Mouse (Mus musculus) forebrain, embryonic 13.5 days (tissue): ENCODE results near the gene Pex12. TPM values are rescaled to one million over a fixed set of nuclear protein-coding genes. Genes with fewer than 3 reads are reported as not detected.
"Not testable (repeated sequence)": the region's sequence is repeated elsewhere in the genome, so short reads cannot be mapped to it uniquely, and the experiment has no call there.

Experiments used
- ATAC-seq: fragments of 200-750 bp; cut with Nextera tagmentation; 2 replicates; pipeline ENCODE4 v1.8.0; 2017
- H3K27ac ChIP-seq: fragments of 300-500 bp; sonication (generic); 2 replicates; pipeline ENCODE4 v1.5.1; 2015; ENCODE audit warnings: inconsistent platforms, mild to moderate bottlenecking, moderate library complexity
- H3K27me3 ChIP-seq: fragments of 300-500 bp; sonication (generic); 2 replicates; pipeline ENCODE4 v1.6.1; 2015; ENCODE audit warnings: mild to moderate bottlenecking, inconsistent platforms
- H3K36me3 ChIP-seq: fragments of 300-500 bp; sonication (generic); 2 replicates; pipeline ENCODE4 v1.6.1; 2015; ENCODE audit warnings: mild to moderate bottlenecking, inconsistent platforms; ENCODE audit not compliant: poor library complexity, severe bottlenecking
- H3K4me1 ChIP-seq: fragments of 300-500 bp; sonication (generic); 2 replicates; pipeline ENCODE4 v1.6.1; 2015; ENCODE audit warnings: inconsistent platforms
- H3K4me2 ChIP-seq: fragments of 300-500 bp; sonication (generic); 2 replicates; pipeline ENCODE4 v1.6.1; 2015; ENCODE audit warnings: inconsistent platforms, mild to moderate bottlenecking, moderate library complexity
- H3K4me3 ChIP-seq: fragments of 300-500 bp; sonication (generic); 2 replicates; pipeline ENCODE4 v1.5.1; 2015; ENCODE audit warnings: mild to moderate bottlenecking, inconsistent platforms
- H3K9ac ChIP-seq: fragments of 300-500 bp; sonication (generic); 2 replicates; pipeline ENCODE4 v1.6.1; 2015; ENCODE audit warnings: mild to moderate bottlenecking, inconsistent platforms
- H3K9me3 ChIP-seq: fragments of 300-500 bp; sonication (generic); replicated peaks from 2 replicates; pipeline ENCODE4 v1.6.1; 2016; ENCODE audit warnings: inconsistent platforms
- WGBS: fragments of 180-500 bp; shearing (Covaris S2); methylation state at CpG from one replicate; pipeline ENCODE4 v1.1.7; 2015; 5-methylcytosine and 5-hydroxymethylcytosine counted together
- polyA plus RNA-seq: library from polyadenylated mRNA; unstranded; fragments of >200 nt; fragmentation: Nextera tagmentation; extraction: Ambion mirVana; gene quantifications from 2 replicates; pipeline ENCODE4 v1.2.1, GENCODE M21; 2015

The Pex12 gene
- polyA plus RNA-seq, 1 experiment from 2014 or later = 18.2 TPM

- H3K9ac ChIP-seq = no peak overlapping the region
- no peaks in the 10 kb centered on the region for H3K9me3 ChIP-seq
- ATAC-seq = no peak
- H3K27me3 ChIP-seq = no peaks in the 10 kb centered on the region
- no peaks in the 10 kb centered on the region for H3K36me3 ChIP-seq
- H3K4me3 ChIP-seq = no peak overlapping the region
- no peak overlapping the region for H3K27ac ChIP-seq
- no peak overlapping the region for H3K4me2 ChIP-seq
- H3K4me1 ChIP-seq = peaks cover 2% of the 10 kb centered on the region; the same call in 1 of the 2 replicates
- 92% methylated on average over 4 of the region's 4 CpGs for WGBS
These were observed 16.8 kb downstream of the Pex12 start for GRCm38 (mm10) chr11:83285627-83286026.

GRCm38 (mm10) chr11:83282084-83282483, 20.3 kb downstream of the Pex12 start:
- 70% methylated on average over 2 of the region's 2 CpGs for WGBS
- Histone ChIP-seq H3K9ac (no peak overlapping the region), H3K27ac (no peak overlapping the region), H3K36me3 (no peaks in the 10 kb centered on the region), H3K9me3 (no peaks in the 10 kb centered on the region), H3K27me3 (no peaks in the 10 kb centered on the region), H3K4me3 (no peak overlapping the region), H3K4me1 (no peaks in the 10 kb centered on the region), H3K4me2 (no peak overlapping the region)
- ATAC-seq = no peak

- no peak overlapping the region for H3K4me2 ChIP-seq
- WGBS = 80% methylated on average over 6 of the region's 6 CpGs
- H3K4me1 ChIP-seq = no peaks in the 10 kb centered on the region
These were observed 22.7 kb downstream of the Pex12 start for GRCm38 (mm10) chr11:83279691-83280090.

GRCm38 (mm10) chr11:83279024-83279423, 23.4 kb downstream of the Pex12 start:
- H3K36me3 ChIP-seq = no peaks in the 10 kb centered on the region
- H3K27me3 ChIP-seq = no peaks in the 10 kb centered on the region
- H3K9me3 ChIP-seq = no peaks in the 10 kb centered on the region
- no peak overlapping the region for H3K4me2 ChIP-seq
- no peak for ATAC-seq
- no peak overlapping the region for H3K9ac ChIP-seq
- H3K4me1 ChIP-seq = no peaks in the 10 kb centered on the region
- H3K4me3 ChIP-seq = no peak overlapping the region
- 82% methylated on average over 4 of the region's 4 CpGs for WGBS
- H3K27ac ChIP-seq = no peak overlapping the region

More at GRCm38 (mm10) chr11:83279691-83280090, 22.7 kb downstream of the Pex12 start:
- Histone ChIP-seq H3K4me3 (no peak overlapping the region), H3K27ac (no peak overlapping the region), H3K36me3 (no peaks in the 10 kb centered on the region), H3K9ac (no peak overlapping the region), H3K27me3 (no peaks in the 10 kb centered on the region), H3K9me3 (no peaks in the 10 kb centered on the region)
- ATAC-seq = no peak

- no peak for ATAC-seq
- WGBS = 70% methylated on average over 7 of the region's 7 CpGs
- 0 out of 2 replicates have a peak, but pooled peaks cover 3% of the 10 kb centered on the region for H3K27me3 ChIP-seq
- H3K4me3 ChIP-seq = no peak overlapping the region
- no peak overlapping the region for H3K4me2 ChIP-seq
- no peaks in the 10 kb centered on the region for H3K9me3 ChIP-seq
- no peaks in the 10 kb centered on the region for H3K4me1 ChIP-seq
- H3K27ac ChIP-seq = no peak overlapping the region
- no peak overlapping the region for H3K9ac ChIP-seq
- H3K36me3 ChIP-seq = no peaks in the 10 kb centered on the region
These were observed 26.1 kb downstream of the Pex12 start for GRCm38 (mm10) chr11:83276251-83276650.

GRCm38 (mm10) chr11:83271951-83272843, 30.2 kb downstream of the Pex12 start:
- Histone ChIP-seq H3K9ac (no peak overlapping the region), H3K27me3 (0 out of 2 replicates have a peak, but pooled peaks cover 3% of the 10 kb centered on the region), H3K4me1 (0 out of 2 replicates have a peak, but pooled peaks cover 2% of the 10 kb centered on the region), H3K4me3 (no peak overlapping the region), H3K36me3 (no peaks in the 10 kb centered on the region), H3K27ac (peak overlapping the region; percentile 44; the same call in 1 of the 2 replicates), H3K4me2 (peak overlapping the region; percentile 65), H3K9me3 (no peaks in the 10 kb centered on the region)
- WGBS = 12% methylated on average over 2 of the region's 2 CpGs
- 0 out of 2 replicates have a peak, but pooled peaks have one; percentile 14 for ATAC-seq

GRCm38 (mm10) chr11:83271151-83271950, 31.0 kb downstream of the Pex12 start:
- peak overlapping the region; percentile 65 for H3K4me2 ChIP-seq
- under 1% methylated on average over 26 of the region's 26 CpGs for WGBS
- ATAC-seq = peak; percentile 89

GRCm38 (mm10) chr11:83270842-83271150, 31.6 kb downstream of the Pex12 start:
- Histone ChIP-seq H3K36me3 (no peaks in the 10 kb centered on the region), H3K4me2 (peak overlapping the region; percentile 65), H3K27ac (peak overlapping the region; percentile 69), H3K9ac (peak overlapping the region; percentile 73), H3K27me3 (0 out of 2 replicates have a peak, but pooled peaks cover 3% of the 10 kb centered on the region), H3K4me1 (0 out of 2 replicates have a peak, but pooled peaks cover 2% of the 10 kb centered on the region), H3K4me3 (peak overlapping the region; percentile 52), H3K9me3 (no peaks in the 10 kb centered on the region)
- peak; percentile 70; the same call in 1 of the 2 replicates for ATAC-seq
- 3% methylated on average over 6 of the region's 6 CpGs for WGBS

More at GRCm38 (mm10) chr11:83271151-83271950, 31.0 kb downstream of the Pex12 start:
- Histone ChIP-seq H3K9ac (peak overlapping the region; percentile 73), H3K4me1 (0 out of 2 replicates have a peak, but pooled peaks cover 2% of the 10 kb centered on the region), H3K4me3 (peak overlapping the region; percentile 52), H3K9me3 (no peaks in the 10 kb centered on the region), H3K27ac (peak overlapping the region; percentile 69), H3K27me3 (0 out of 2 replicates have a peak, but pooled peaks cover 3% of the 10 kb centered on the region), H3K36me3 (no peaks in the 10 kb centered on the region)

- Histone ChIP-seq H3K36me3 (no peaks in the 10 kb centered on the region), H3K9me3 (no peaks in the 10 kb centered on the region), H3K4me1 (no peaks in the 10 kb centered on the region), H3K4me3 (no peak overlapping the region), H3K4me2 (no peak overlapping the region), H3K9ac (no peak overlapping the region), H3K27me3 (no peaks in the 10 kb centered on the region), H3K27ac (no peak overlapping the region)
- WGBS = 58% methylated on average over 3 of the region's 3 CpGs
- no peak for ATAC-seq
These were observed 39.2 kb downstream of the Pex12 start for GRCm38 (mm10) chr11:83263146-83263545.

GRCm38 (mm10) chr11:83262673-83263072, 39.7 kb downstream of the Pex12 start:
- no peaks in the 10 kb centered on the region for H3K36me3 ChIP-seq
- no peaks in the 10 kb centered on the region for H3K4me1 ChIP-seq
- no peak overlapping the region for H3K27ac ChIP-seq
- H3K9ac ChIP-seq = no peak overlapping the region
- H3K4me3 ChIP-seq = no peak overlapping the region
- WGBS = 98% methylated on average over 1 of the region's 1 CpGs
- H3K4me2 ChIP-seq = no peak overlapping the region
- no peaks in the 10 kb centered on the region for H3K27me3 ChIP-seq
- no peaks in the 10 kb centered on the region for H3K9me3 ChIP-seq
- no peak for ATAC-seq

GRCm38 (mm10) chr11:83257211-83257610, 45.2 kb downstream of the Pex12 start:
- H3K4me3 ChIP-seq, H3K27me3 ChIP-seq, H3K9ac ChIP-seq, H3K4me2 ChIP-seq, H3K4me1 ChIP-seq, H3K27ac ChIP-seq, H3K36me3 ChIP-seq, H3K9me3 ChIP-seq, ATAC-seq: not testable (repeated sequence)
- 72% methylated on average over 5 of the region's 5 CpGs for WGBS
